In genomic region chr11:102918077-102918476, GRCm38 (mm10) we compare ENCODE assay signal across 23 mouse cellular contexts. TPM values are rescaled to one million over a fixed set of nuclear protein-coding genes. Genes with fewer than 3 reads are reported as not detected.
"Had no signal": no experiment of that assay in that cellular context is flagged by ENCODE, and none has a peak within 500 bp of the region (broad histone marks: within the 10 kb centered on the region; RNA-seq: fewer than 3 reads in every experiment).

No protein-coding gene starts in this region.

- H3K4me3 ChIP-seq: layer of hippocampus, adult 2 months; limb, embryonic 10.5 days; limb, embryonic 13.5 days; midbrain, embryonic 12.5 days; midbrain, embryonic 15.5 days; neural tube, embryonic 13.5 days had no signal

- H3K27ac ChIP-seq: layer of hippocampus, adult 2 months; limb, embryonic 10.5 days; limb, embryonic 13.5 days; liver, embryonic 14.5 days; macrophage; midbrain, embryonic 12.5 days; midbrain, embryonic 15.5 days; neural tube, embryonic 13.5 days had no signal

- H3K4me2 ChIP-seq: limb, embryonic 13.5 days; lung, embryonic 14.5 days; midbrain, embryonic 12.5 days; midbrain, embryonic 15.5 days; neural tube, embryonic 13.5 days had no signal

- H3K9ac ChIP-seq: limb, embryonic 13.5 days; liver, embryonic 14.5 days; liver, postnatal 0 days; lung, embryonic 14.5 days; midbrain, embryonic 12.5 days; midbrain, embryonic 15.5 days; neural tube, embryonic 13.5 days had no signal

- DNase-seq: kidney, adult 18-20 months; kidney, adult 9 months; kidney, postnatal 14 days; layer of hippocampus, adult 9-11 months; liver; liver, postnatal 0 days; lung, embryonic 14.5 days; thymus, postnatal 25 days had no signal

- ATAC-seq: liver, postnatal 0 days; lung, postnatal 0 days; midbrain, embryonic 15.5 days had no signal

- H3K27me3 ChIP-seq: limb, embryonic 13.5 days; midbrain, embryonic 12.5 days; midbrain, embryonic 15.5 days; neural tube, embryonic 13.5 days had no signal

- H3K36me3 ChIP-seq: midbrain, embryonic 15.5 days had no signal

- H3K9me3 ChIP-seq: limb, embryonic 10.5 days; limb, embryonic 13.5 days; midbrain, embryonic 12.5 days; midbrain, embryonic 15.5 days; neural tube, embryonic 13.5 days had no signal

RNA-seq across cellular contexts. Expression of gene Gfap, which starts 17.4 kb away (rescaled TPM):
- polyA plus RNA-seq: macrophage; midbrain, embryonic 12.5 days had no signal

RNA-seq across cellular contexts. Expression of gene C1ql1, which starts 28.4 kb away (rescaled TPM):
- polyA plus RNA-seq: macrophage; spleen, adult 2 months; thymus, postnatal 0 days had no signal

RNA-seq across cellular contexts. Expression of gene Fam187a, which starts 33.1 kb away (rescaled TPM):
- polyA plus RNA-seq: kidney, embryonic 16.5 days; large intestine, adult 2 months; limb, embryonic 10.5 days; limb, embryonic 13.5 days; liver, postnatal 0 days; lung, embryonic 14.5 days; lung, postnatal 0 days; macrophage; midbrain, embryonic 12.5 days; midbrain, embryonic 15.5 days; neural tube, embryonic 13.5 days; small intestine, adult 2 months; spleen, adult 2 months; thymus, postnatal 0 days; urinary bladder, adult 2 months had no signal

RNA-seq across cellular contexts. Expression of gene Ccdc103, which starts 37.1 kb away (rescaled TPM):
- polyA plus RNA-seq: macrophage; small intestine, adult 2 months; spleen, adult 2 months had no signal
